Mouse (Mus musculus): ENCODE data around the gene Aldh2.

DNA sequence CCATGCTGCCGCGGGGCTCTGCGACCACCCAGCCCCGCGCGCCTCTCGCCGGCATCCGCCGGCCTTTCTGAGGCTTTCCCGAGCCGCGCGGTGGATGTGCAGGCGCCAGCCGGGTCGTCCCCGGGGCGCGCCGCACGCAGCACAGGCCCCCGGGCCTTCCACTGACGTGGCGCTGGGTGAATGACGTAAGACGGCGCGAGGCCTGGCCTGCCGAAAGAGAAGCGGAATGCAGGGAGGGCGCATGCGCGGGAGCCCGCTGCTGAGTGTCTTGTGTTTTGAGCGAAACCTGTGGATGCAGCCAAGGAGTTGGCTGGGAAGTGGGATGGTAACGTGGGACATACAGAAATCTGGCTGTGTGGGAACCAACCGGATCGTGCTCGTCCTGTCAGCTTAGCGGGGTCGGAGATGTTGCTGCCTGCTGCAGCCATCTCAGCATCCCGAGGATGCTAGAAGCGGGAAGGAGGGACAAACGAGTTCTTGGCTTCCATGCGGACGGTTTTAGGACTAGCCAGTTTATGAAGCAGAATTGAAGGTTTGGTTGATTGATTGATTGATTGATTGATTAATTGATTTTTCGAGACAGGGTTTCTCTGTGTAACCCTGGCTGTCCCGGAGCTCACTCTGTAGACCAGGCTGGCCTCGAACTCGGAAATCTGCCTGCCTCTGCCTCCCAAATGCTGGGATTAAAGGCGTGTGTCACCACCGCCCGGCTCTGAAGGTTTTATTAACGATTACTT lies 47.7 kb downstream of the Aldh2 start, which contains the start of gene Mapkapk5:
- no peak for TF ChIP-seq CTCF (IDR thresholded peaks at IDR 0.05 in 2 of 3, conservative IDR thresholded peaks at IDR 0.05 in 1 of 3; ENCODE audit: control insufficient read depth in 1 of 3, insufficient read depth in 1 of 3, low read depth in 2 of 3, low read length in 3 of 3, poor library complexity in 1 of 3, severe bottlenecking in 1 of 3)
- TF ChIP-seq ETS1 (IDR thresholded peaks at IDR 0.05; ENCODE audit: low read depth, low read length) = no peak
- peak; percentile 86 to 92 for TF ChIP-seq POLR2A (IDR thresholded peaks at IDR 0.05; ENCODE audit: control insufficient read depth in 1 of 2, insufficient read depth in 1 of 2, low read depth in 1 of 2, low read length in 2 of 2, poor library complexity in 1 of 2)
- no peak for TF ChIP-seq TAL1 (IDR thresholded peaks at IDR 0.05; ENCODE audit: low read length)
- TF ChIP-seq RAD21 (IDR thresholded peaks at IDR 0.05; ENCODE audit: low read depth, low read length) = no peak
- TF ChIP-seq ZNF384 (IDR thresholded peaks at IDR 0.05; ENCODE audit: low read depth, low read length) = no peak
- TF ChIP-seq MAFK (IDR thresholded peaks at IDR 0.05; ENCODE audit: borderline replicate concordance, low read depth, low read length) = no peak

Data from MEL (cell line).